In genomic region chr15:62150296-62150695, GRCm38 (mm10) we compare ENCODE assay signal across 10 mouse cellular contexts.
"Had no signal": no experiment of that assay in that cellular context is flagged by ENCODE, and none has a peak within 500 bp of the region (broad histone marks: within the 10 kb centered on the region; RNA-seq: fewer than 3 reads in every experiment).

No protein-coding gene starts in this region.

- DNase-seq: kidney, adult 11 months; kidney, adult 9 months; layer of hippocampus, adult 9-11 months; layer of hippocampus, postnatal 36 days; lung, adult 18-20 months; midbrain, embryonic 14.5 days; right cerebral cortex, postnatal 14 days; thymus, postnatal 36 days had no signal

- H3K4me3 ChIP-seq: neural tube, embryonic 13.5 days had no signal

- H3K36me3 ChIP-seq: neural tube, embryonic 13.5 days had no signal

- H3K27me3 ChIP-seq: neural tube, embryonic 13.5 days had no signal

- H3K27ac ChIP-seq: kidney, postnatal 0 days; neural tube, embryonic 13.5 days had no signal

- H3K9me3 ChIP-seq: neural tube, embryonic 13.5 days had no signal

- H3K4me2 ChIP-seq: neural tube, embryonic 13.5 days had no signal

- H3K9ac ChIP-seq: neural tube, embryonic 13.5 days had no signal
